Mouse (Mus musculus) embryo, embryonic 11 days (tissue): ENCODE data around the gene Cox8a.

Experiments used
- DNase-seq: peaks from one replicate; pipeline ENCODE4 v3.0.0-alpha.2; 2015

Cox8a gene

GRCm38 (mm10) chr19:7222196-7222595 is 4.8 kb upstream of the Cox8a start:
- no peak for DNase-seq

DNA sequence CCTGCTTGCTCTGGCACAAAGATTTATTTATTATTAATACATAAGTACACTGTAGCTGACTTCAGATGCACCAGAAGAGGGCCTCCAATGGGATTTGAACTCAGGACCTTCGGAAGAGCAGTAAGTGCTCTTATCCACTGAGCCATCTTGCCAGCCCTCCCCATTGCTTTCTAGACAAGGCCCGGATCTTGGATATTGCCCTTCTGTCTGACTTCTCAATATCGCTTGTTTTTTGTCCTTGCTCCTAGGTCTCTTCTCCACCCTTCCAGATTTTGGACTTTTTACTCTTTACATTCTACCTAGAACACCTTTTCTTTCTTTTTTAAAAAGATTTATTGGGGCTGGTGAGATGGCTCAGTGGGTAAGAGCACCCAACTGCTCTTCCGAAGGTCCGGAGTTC is 1.3 kb upstream of the Cox8a start:
- DNase-seq = no peak

DNA sequence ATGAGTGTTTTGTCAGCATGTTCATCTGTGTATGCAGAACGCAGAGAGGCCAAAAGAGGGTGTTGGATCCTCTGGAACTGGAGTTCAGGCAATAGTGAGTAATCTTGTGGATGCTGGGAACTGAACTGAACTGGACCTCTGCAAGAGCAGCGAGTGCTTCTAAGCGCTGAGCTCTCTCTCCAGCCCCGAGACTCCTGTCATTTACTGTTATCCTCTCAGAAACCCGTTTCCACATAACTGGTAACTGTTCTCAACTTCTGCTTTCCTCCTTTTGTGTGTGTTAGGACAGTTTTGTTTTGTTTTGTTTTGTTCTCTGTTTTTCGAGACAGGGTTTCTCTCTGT is 481 bp upstream of the Cox8a start:
- no peak for DNase-seq

DNA sequence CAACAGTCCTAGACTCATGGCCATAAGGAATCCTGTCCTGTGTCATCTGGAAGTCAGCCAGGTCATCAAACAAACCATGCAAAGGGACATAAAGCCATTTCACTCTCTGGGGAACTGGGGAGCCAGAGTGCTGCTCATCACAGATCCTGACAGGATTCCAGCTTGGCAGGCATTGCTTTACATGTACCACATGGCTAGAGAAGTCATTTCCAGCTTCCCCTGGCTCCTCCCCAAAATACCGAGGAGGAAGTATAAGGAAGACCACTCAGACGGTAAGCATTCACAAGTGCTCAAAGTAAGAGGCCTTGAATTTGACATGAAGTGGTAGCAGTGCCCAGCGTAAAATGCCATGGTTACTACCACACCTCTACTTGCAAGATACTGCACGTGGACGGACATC is 2.9 kb downstream of the Cox8a start:
- no peak for DNase-seq

DNA sequence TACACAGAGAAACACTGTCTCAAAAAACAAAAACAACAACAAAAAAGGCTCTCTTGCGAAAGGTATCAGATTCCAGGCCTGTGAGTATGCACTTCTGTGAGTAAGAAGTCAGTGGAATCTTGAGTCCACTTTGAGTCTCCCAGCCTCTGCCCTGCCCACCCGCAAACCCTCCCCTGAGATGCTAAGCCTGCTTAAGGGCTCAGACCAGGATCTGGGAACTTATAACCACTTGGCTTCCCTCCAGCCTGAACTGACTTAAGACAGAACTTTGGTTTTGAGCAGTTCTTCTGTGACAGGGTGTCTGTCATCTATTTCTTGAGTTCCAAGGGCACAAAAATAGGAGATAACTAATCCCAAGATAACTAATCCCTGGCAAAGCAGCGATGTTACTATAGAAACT is 4.4 kb downstream of the Cox8a start:
- DNase-seq = no peak

GRCm38 (mm10) chr19:7212216-7212615 is 5.2 kb downstream of the Cox8a start:
- no peak for DNase-seq

DNA sequence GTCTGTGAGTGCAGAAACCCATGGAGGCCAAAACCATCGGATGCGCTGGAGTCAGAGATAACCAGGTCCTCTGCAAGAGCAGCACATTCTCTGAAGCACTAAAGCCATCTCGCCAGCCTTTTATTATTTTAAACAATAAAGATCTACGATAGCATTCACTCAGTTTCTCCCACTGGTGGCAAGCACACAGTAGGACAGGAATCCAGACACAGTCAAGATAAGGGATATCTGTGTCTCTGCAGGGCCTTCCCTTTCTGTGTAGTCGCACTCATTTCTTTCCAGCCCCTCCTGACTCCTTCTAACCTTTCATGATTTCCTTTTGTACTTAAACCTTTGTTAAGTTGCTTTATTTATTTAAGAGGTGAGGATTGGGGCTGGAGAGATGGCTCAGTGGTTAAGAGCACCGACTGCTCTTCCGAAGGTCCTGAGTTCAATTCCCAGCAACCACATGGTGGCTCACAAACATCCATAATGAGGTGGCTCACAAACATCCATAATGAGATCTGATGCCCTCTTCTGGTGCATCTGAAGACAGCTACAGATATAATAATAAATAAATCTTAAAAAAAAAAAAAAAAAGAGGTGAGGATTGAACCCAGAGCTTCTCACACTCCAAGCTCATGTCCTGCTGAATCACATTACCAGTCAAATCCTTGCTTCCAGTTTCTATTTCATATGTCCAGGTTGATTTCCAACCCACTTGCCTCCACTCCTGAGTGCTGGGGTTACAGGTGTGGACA is 7.3 kb downstream of the Cox8a start:
- no peak for DNase-seq

- DNase-seq = peak; percentile 97
Measured at GRCm38 (mm10) chr19:7205753-7206736, 11.4 kb downstream of the Cox8a start, which contains the start of gene Otub1. Gene Otub1 (minus strand): TSS chr19:7206316.

GRCm38 (mm10) chr19:7205326-7205725 is 12.1 kb downstream of the Cox8a start:
- DNase-seq = no peak

DNA sequence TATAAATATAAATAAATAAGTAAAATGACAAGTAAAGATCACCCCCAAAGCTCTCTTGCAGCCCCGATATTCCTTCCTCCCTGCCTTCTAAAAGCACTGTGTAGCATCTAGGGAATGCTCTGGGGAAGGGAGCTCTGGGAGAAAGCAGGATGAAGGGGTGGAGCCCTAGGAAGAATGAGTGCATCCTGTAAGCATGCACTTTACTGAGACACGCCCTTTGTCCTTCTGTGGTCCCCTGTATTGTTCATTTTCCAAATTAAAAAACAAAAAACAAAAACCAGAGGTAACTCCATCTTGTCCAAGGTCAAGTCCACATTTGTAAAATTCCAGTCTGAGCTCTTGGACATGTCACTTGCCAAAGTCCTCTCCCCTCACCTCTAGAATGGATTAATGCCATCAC is 12.5 kb downstream of the Cox8a start:
- DNase-seq = no peak

DNA sequence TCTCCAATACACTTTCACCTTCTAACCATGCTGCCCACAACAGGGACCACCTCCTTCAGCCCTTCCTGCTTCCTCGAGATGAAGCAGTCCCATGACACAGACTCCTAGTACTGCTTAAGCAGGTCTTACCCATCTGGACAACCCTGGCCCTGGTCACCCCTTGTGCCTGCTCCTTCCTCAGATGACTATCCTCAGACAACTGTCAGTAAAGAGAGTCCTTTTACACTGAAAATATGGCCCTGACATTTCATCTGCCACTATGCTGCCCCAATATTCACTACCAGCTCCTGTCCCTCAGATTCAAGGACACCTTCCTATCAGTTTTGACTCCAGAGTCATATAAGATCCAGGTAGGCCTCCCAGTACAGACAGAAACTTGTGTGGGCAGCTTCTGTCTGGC is 17.0 kb downstream of the Cox8a start:
- DNase-seq = no peak

GRCm38 (mm10) chr19:7199089-7199488 is 18.3 kb downstream of the Cox8a start:
- DNase-seq = no peak

DNA sequence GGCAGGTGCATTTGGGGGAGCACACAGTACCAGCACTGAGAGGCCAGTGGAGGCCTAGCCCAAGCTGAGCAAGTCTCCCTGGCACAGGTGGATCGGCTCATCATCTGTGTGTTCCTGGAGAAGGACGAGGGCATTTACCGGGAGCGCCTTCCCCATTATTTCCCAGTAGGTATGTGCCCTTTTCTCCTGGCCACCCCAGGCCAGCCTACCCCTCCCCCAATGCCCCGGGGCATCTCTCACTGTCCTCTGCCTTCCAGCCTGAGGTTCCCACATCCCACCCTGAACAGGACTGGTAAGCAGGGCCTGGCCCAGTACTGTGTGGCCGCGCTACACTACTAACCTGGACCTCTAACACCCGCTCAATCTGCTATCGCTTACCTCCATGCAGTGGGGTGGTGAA is 20.0 kb downstream of the Cox8a start:
- no peak for DNase-seq

DNA sequence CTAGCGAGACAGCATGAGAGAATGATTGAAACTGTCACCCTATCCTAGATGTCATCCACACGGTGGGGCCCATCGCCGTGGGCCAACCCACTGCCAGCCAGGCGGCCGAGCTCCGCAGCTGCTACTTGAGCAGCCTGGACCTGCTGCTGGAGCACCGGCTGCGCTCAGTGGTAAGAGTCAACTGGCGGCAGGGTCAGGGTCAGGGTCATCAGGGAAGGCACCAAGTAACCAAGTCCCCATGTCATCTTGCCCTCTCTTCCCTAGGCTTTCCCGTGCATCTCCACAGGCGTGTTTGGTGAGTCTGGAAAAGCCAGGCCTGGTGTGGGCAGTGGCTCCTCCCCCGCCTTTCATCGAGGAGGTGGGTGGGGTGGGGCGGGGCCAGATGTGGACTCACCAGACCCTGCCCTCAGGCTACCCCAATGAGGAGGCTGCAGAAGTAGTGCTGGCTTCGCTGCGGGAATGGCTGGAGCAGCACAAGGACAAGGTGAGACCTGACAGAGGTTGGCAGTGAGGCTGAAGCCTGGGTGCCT is 20.6 kb downstream of the Cox8a start:
- peak; percentile 72 for DNase-seq

DNA sequence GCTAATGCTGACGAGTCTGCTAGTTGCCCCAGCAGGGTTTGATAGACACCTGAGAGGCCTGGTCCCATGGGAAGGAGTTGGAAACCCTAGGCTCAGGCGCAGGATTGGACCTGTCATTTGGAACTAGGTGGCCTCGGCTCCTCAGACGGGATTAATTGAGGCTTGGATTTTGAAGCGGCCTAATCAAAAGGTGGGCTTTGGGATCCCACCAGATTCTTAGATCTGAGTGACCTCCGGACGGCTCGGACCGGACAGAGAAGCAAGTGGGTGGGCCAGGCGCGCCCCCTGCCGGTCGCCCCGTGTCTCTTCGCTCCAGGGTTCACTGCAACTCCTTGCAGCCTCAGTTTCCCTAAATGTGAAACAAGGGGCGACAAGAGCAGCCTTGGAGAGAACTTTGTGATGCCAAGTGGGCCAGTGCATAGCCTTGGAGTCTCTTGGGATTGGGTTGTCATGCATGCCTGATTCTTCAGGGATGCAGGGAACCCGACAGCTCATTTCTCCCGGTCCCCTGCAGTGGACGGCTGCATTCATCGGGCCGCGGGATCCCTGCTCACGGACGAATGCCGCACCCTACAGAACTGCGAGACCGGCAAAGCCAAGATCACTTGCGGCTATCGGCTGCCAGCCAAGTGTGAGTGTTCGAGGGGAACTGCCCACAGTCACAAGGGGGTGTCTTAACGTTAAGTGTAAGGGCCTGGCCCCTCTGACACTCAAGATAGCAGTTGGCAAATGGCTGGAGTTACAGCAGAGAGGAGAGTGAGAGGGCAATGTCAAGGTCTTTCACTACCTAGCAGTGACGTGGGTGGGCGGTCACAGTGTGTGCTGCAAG is 21.3 kb downstream of the Cox8a start:
- peak; percentile 79 for DNase-seq

DNA sequence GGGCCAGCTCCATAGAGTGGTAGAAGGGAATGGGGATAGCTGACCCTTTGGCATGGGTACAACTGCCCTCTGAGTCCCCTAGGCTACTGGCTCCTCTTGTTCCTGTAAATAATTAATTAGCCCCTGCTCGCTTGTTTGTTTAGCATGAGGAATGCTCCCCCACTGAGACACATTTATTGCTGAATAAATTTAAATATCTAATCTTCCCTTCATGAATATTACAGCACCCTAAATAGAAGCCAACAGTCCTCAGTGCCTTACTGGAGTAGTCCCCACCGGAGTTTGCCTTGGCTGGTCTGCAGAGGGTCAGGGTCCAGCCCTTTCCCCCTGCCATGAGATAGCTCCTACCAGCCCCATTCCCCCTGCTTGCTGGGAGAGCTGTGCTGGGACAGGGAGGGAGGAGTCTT is 24.9 kb downstream of the Cox8a start:
- no peak for DNase-seq

GRCm38 (mm10) chr19:7191639-7192038 is 25.8 kb downstream of the Cox8a start:
- DNase-seq = no peak

GRCm38 (mm10) chr19:7190986-7191385 is 26.4 kb downstream of the Cox8a start:
- DNase-seq = no peak

- no peak for DNase-seq
Measured at GRCm38 (mm10) chr19:7189026-7189425, 28.4 kb downstream of the Cox8a start.

GRCm38 (mm10) chr19:7187157-7187556 is 30.3 kb downstream of the Cox8a start:
- DNase-seq = no peak

- DNase-seq = peak; percentile 78
Measured at GRCm38 (mm10) chr19:7185715-7186291, 31.6 kb downstream of the Cox8a start.

GRCm38 (mm10) chr19:7185059-7185458 is 32.4 kb downstream of the Cox8a start:
- DNase-seq = no peak

- DNase-seq = no peak
Measured at GRCm38 (mm10) chr19:7183419-7183818, 34.0 kb downstream of the Cox8a start.
